Mouse (Mus musculus) heart, adult 8-10 months (tissue): ENCODE data around the gene Olfr884. TPM values are rescaled to one million over a fixed set of nuclear protein-coding genes. Genes with fewer than 3 reads are reported as not detected.

ENCODE experiments used
- DNase-seq: peaks from one replicate; pipeline ENCODE4 v3.0.0; 2022; ENCODE audit warnings: low spot score
- total RNA-seq, 4 experiments: library from RNA; stranded (reverse); gene quantifications; 2 replicates each; pipeline ENCODE4 v1.2.4; 2022

Olfr884 gene
- not detected for total RNA-seq

DNA sequence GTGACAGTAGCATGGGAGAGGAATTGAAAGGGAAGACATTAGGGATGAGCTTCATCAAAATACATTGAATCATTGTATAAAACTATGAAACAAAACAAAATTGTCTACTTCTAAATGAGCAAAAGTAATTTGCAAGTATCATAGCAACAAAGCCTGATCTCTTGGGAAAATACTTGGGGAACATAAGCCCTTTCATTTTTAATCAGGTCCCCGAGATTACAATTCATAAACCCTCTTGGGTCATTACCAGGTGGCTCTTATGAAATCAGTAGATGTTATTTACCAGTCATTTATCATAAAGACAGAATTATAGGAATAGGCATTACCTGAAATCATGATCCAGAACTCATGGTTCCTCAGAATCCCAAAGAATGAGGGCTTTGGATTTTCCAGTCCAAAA lies at the start of gene Olfr884:
Gene Olfr884, plus strand, starts transcription at position 301 of the 400 bp plus-strand sequence.
- no peak for DNase-seq

DNA sequence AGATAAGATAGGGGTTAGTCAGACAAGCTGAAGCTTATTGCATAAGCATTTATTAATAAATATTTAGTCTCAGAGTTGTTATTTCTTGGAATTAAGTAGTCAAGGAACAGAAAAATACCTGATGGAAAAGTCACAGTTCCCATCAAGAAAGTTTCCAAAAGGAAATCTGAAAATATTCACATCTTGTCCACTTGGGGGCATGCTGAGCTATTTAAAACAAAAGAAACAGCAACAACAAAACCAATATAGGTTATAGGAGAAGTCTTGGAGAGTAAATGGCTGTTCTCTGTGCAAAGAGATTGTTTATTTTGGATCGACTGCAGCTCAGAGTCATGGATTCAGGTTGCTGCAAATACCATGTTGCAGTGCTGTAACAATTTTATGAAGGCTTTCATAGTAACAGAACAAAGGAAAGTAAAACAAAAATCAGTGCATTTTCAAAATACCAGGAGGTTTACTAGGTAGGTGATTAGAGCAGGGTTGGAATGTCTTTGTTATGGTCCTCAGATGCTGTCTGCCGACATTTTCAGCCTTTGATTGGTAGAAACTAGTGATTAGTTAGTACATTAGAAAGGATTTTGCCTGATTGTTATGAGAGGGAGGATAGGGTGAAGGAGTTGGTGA lies 47.7 kb upstream of the Olfr884 start:
- no peak for DNase-seq

- no peak for DNase-seq
Observed at GRCm38 (mm10) chr9:38000021-38000420, 46.3 kb upstream of the Olfr884 start.

- DNase-seq = no peak
Observed at GRCm38 (mm10) chr9:38025508-38025907, 20.8 kb upstream of the Olfr884 start, which contains the start of gene Olfr883. Gene Olfr883, plus strand, starts transcription at chr9:38025808.

DNA sequence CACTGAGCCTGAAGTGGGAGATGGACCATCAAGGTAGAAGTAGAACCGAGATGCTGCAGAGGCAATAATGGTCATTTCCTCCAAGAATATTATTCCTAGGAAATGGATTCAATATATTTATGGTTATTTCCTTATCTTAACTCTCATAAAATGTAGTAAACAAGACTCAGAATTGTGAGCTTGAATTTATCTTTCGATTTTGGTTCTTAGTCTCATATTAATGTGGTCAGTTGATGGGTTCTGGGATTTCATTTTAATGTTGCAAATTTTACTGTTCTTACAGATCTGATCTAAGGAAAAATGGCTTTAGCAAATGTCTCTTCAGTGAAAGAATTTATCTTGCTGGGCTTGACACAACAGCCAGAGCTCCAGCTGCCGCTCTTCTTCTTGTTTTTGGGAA lies 14.7 kb downstream of the Olfr884 start, which contains the start of gene Olfr885:
Gene Olfr885, plus strand, starts transcription at position 301 of the 400 bp plus-strand sequence.
- DNase-seq = no peak

DNA sequence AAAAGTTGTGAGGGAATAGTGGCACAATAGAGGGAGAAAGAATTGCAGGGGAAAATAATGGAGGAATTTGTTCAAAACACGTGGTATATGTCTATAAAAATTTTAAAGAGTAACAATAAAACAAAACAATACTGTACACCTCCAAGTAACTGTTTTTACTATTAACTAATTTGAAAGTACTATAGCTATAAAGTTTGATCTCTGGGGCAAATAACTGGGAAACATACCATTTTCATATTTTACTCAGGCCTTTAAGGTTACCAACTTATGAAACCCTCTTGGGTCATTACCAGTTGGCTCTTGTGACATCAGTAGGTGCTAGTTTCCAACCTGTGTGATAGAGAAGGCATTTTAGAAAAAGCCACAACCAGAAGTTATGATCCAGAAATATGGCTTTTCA lies 37.4 kb downstream of the Olfr884 start, which contains the start of gene Olfr887:
Gene Olfr887, plus strand, starts transcription at position 301 of the 400 bp plus-strand sequence.
- no peak for DNase-seq

Other genes with a start within 250 kb of the Olfr884 start
- gene Olfr876, start 243.5 kb upstream of the Olfr884 start, total RNA-seq = not detected
- gene Olfr877, start 192.3 kb upstream of the Olfr884 start, total RNA-seq = not detected
- gene Olfr145, start 149.8 kb upstream of the Olfr884 start, total RNA-seq = not detected
- not detected for gene Olfr878, start 128.7 kb upstream of the Olfr884 start, total RNA-seq
- not detected for gene Olfr881, start 54.7 kb upstream of the Olfr884 start, total RNA-seq
- not detected for gene Olfr883, start 20.7 kb upstream of the Olfr884 start, total RNA-seq
- gene Olfr885, start 14.8 kb downstream of the Olfr884 start, total RNA-seq = not detected
- not detected for gene Olfr887, start 37.5 kb downstream of the Olfr884 start, total RNA-seq
- not detected for gene Olfr888, start 61.6 kb downstream of the Olfr884 start, total RNA-seq
- not detected for gene Olfr889, start 68.6 kb downstream of the Olfr884 start, total RNA-seq
- gene Olfr890, start 96.0 kb downstream of the Olfr884 start, total RNA-seq = not detected
- gene Olfr891, start 134.3 kb downstream of the Olfr884 start, total RNA-seq = not detected
- gene Olfr893, start 161.8 kb downstream of the Olfr884 start, total RNA-seq = not detected
- not detected for gene Olfr894, start 171.5 kb downstream of the Olfr884 start, total RNA-seq
- gene Olfr143, start 206.2 kb downstream of the Olfr884 start, total RNA-seq = not detected
- gene Olfr895, start 221.3 kb downstream of the Olfr884 start, total RNA-seq = not detected
- not detected for gene Olfr896-ps1, start 244.6 kb downstream of the Olfr884 start, total RNA-seq